Mouse (Mus musculus) left cerebral cortex, adult 9 months (tissue): ENCODE results near the gene Nbeal1.
A peak's percentile ranks its signal among the peaks of the same experiment; 100 is the strongest.

Experiments
- DNase-seq, 2 experiments: peaks; one replicate each; pipeline ENCODE4 v3.0.0; 2022; ENCODE audit warnings: low spot score in 2 of 2

Gene Nbeal1

GRCm38 (mm10) chr1:60343630-60344455 lies 163.4 kb downstream of the Nbeal1 start:
- no peak for DNase-seq

GRCm38 (mm10) chr1:60344670-60345069 lies 164.3 kb downstream of the Nbeal1 start:
- DNase-seq = no peak

GRCm38 (mm10) chr1:60345712-60346111 lies 165.3 kb downstream of the Nbeal1 start:
- no peak for DNase-seq

- no peak for DNase-seq
These were observed 172.4 kb downstream of the Nbeal1 start for GRCm38 (mm10) chr1:60352786-60353185.

DNA sequence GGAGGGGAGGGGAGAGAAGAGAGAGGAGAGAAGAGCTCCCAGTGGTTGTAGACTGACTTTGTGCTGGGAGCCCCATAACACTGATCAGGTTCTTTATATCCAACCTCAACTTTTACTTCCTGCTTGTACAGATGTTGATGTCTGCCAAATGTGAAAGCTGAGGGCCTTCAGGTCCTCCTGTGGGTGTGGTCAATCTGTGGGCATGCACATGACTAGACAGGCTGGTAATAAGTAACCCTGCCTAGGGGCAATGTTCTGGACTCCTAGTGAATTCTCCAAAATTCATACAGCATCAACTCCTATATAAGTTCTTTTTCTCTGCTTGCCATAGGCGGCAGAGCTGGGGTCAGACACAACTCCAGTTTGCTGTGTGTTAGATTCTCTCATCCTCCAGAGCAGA lies 181.2 kb downstream of the Nbeal1 start:
- no peak for DNase-seq

DNA sequence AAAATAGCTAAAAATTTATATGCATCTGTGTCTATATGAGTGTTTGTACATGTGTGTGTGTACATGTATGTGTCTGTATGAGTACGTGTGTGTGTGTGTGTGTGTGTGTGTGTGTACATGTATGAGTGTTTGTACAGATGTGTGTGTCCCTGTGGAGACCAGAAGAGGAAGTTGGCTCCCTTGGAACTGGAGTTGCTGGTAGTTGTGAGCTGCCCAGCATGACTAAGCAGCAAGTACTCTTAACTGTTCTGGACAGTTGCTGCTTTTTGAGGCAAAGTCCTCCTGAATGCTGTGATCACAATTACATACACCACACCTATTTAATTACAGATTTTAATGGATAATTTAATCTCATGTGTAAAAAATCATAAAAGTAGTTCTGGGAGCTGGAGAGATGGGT lies 196.2 kb downstream of the Nbeal1 start:
- DNase-seq = no peak

- DNase-seq = peak in 1 of 2 experiments; percentile 16
These were observed 201.5 kb downstream of the Nbeal1 start for GRCm38 (mm10) chr1:60381910-60382309.
